Mouse (Mus musculus) limb, embryonic 14.5 days (tissue): Measurements from ENCODE around the gene Gale. TPM values are rescaled to one million over a fixed set of nuclear protein-coding genes. Genes with fewer than 3 reads are reported as not detected.

Experiments
- ATAC-seq: fragments of 200-750 bp; cut with Nextera tagmentation; 2 replicates; pipeline ENCODE4 v1.8.0; 2017; ENCODE audit warnings: low read depth, moderate number of reproducible peaks, moderate TSS enrichment; ENCODE audit not compliant: low FRiP score
- DNase-seq: peaks from one replicate; pipeline ENCODE4 v3.0.0-alpha.2; 2015; ENCODE audit warnings: low spot score
- H3K27ac ChIP-seq: fragments of 300-500 bp; sonication (generic); replicated peaks from 2 replicates; pipeline ENCODE4 v1.5.1; 2014; ENCODE audit warnings: low read depth, mild to moderate bottlenecking, low read length, moderate library complexity, mixed read lengths
- H3K27me3 ChIP-seq: fragments of 300-500 bp; sonication (generic); 2 replicates; pipeline ENCODE4 v1.6.1; 2014; ENCODE audit warnings: low read length, mixed read lengths; ENCODE audit not compliant: control insufficient read depth, insufficient read depth
- H3K36me3 ChIP-seq: fragments of 300-500 bp; sonication (generic); 2 replicates; pipeline ENCODE4 v1.6.1; 2014; ENCODE audit warnings: mild to moderate bottlenecking, low read length, moderate library complexity, mixed read lengths; ENCODE audit not compliant: control insufficient read depth, insufficient read depth
- H3K4me1 ChIP-seq: fragments of 300-500 bp; sonication (generic); 2 replicates; pipeline ENCODE4 v1.6.1; 2014; ENCODE audit warnings: antibody characterized with exemption, low read length, mixed read lengths; ENCODE audit not compliant: control insufficient read depth, insufficient read depth
- H3K4me2 ChIP-seq: fragments of 300-500 bp; sonication (generic); replicated peaks from 2 replicates; pipeline ENCODE4 v1.6.1; 2014; ENCODE audit warnings: low read depth, mild to moderate bottlenecking, low read length, moderate library complexity; ENCODE audit not compliant: severe bottlenecking
- H3K4me3 ChIP-seq: fragments of 300-500 bp; sonication (generic); replicated peaks from 2 replicates; pipeline ENCODE4 v1.5.1; 2014; ENCODE audit warnings: low read length
- H3K9ac ChIP-seq: fragments of 300-500 bp; sonication (generic); 2 replicates; pipeline ENCODE4 v1.6.1; 2014; ENCODE audit warnings: mild to moderate bottlenecking, low read depth, low read length, moderate library complexity; ENCODE audit not compliant: severe bottlenecking
- H3K9me3 ChIP-seq: fragments of 300-500 bp; sonication (generic); 2 replicates; pipeline ENCODE4 v1.6.1; 2016; ENCODE audit warnings: low read length; ENCODE audit not compliant: control insufficient read depth
- POLR2A ChIP-seq: fragments of 200-500 bp; IDR thresholded peaks from 2 replicates; pipeline ENCODE4 v1.8.0; 2012; ENCODE audit warnings: inconsistent platforms, mild to moderate bottlenecking, moderate library complexity, borderline replicate concordance; ENCODE audit not compliant: insufficient read depth, insufficient read length; ENCODE audit errors: extremely low read depth
- WGBS: fragments of 180-500 bp; shearing (Covaris S2); extraction: QIAGEN DNeasy Blood & Tissue Kit; methylation state at CpG from one replicate; pipeline ENCODE4 v1.1.7; 2014; 5-methylcytosine and 5-hydroxymethylcytosine counted together
- polyA plus RNA-seq, 2 experiments: library from polyadenylated mRNA; depleted of rRNA in 1 of 2; stranded (reverse) in 1 of 2; unstranded in 1 of 2; fragments of >200 nt; fragmentation: Nextera tagmentation in 1 of 2; extraction: Ambion mirVana in 1 of 2; gene quantifications; 2 replicates each; pipeline versions ENCODE4 v1.2.1 to v1.2.3; 2012 to 2014

Gene Gale
- polyA plus RNA-seq (2012; rRNA removed), result 83.7 and 101 TPM in 2 replicates
- 52.0 and 59.3 TPM in 2 replicates for polyA plus RNA-seq (2014; fragmentation: Nextera tagmentation; extraction: Ambion mirVana)

DNA sequence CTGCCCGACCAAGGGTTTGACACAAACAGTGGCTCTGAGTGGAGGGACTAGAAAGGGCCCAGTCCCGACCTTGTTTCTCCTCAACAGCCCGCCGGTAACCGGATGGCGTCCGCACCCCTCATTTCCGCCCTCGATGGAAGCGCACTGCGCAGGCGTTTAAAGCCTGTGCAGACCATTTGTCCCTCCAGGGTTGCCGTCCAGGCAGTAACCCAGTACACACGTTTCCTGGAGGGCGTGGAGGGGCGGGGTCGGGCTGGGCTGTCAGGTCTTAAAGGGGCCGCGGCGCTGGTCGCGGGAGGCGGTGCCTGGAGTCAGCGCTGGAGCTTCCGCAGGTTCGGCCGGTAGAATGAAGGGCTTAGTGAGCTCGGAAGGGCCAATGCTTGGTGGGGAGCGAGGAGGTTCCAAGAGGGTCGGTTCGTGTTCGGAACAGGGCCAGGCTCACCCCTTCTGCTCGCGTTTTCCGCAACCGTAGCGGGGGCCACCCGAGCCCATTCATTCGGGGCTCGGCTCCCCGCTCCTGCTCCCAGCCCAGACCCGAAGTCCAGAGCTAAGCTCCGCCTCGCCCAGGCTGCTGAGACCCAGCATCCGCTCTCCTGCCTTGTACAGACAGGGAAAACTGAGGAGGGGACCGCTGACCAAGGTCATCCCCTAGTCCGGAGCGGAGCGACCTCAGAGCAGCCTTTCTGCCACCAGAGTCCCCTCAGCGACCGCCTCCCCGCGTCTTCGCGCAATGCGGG is at the start of gene Gale:
Gene Gale, plus strand, starts transcription at position 271 of the 737 bp plus-strand sequence.
- ATAC-seq, result peak; percentile 93
- peak within 1 kb of the TSS; percentile 72 for H3K4me3 ChIP-seq
- peak; percentile 97 for DNase-seq
- peak within 1 kb of the TSS; percentile 63 for H3K9ac ChIP-seq
- peaks cover 65% of the 10 kb centered on the region for H3K36me3 ChIP-seq
- 1% methylated on average over 50 of the region's 56 CpGs for WGBS
- H3K4me2 ChIP-seq, result peak within 1 kb of the TSS; percentile 86
- peaks cover 6% of the 10 kb centered on the region for H3K4me1 ChIP-seq
- peak within 1 kb of the TSS; percentile 70 for H3K27ac ChIP-seq
- no peaks in the 10 kb centered on the region for H3K27me3 ChIP-seq
- H3K9me3 ChIP-seq, result no peaks in the 10 kb centered on the region
- 0 out of 2 replicates have a peak, but pooled peaks have one; percentile 66 for TF ChIP-seq POLR2A

DNA sequence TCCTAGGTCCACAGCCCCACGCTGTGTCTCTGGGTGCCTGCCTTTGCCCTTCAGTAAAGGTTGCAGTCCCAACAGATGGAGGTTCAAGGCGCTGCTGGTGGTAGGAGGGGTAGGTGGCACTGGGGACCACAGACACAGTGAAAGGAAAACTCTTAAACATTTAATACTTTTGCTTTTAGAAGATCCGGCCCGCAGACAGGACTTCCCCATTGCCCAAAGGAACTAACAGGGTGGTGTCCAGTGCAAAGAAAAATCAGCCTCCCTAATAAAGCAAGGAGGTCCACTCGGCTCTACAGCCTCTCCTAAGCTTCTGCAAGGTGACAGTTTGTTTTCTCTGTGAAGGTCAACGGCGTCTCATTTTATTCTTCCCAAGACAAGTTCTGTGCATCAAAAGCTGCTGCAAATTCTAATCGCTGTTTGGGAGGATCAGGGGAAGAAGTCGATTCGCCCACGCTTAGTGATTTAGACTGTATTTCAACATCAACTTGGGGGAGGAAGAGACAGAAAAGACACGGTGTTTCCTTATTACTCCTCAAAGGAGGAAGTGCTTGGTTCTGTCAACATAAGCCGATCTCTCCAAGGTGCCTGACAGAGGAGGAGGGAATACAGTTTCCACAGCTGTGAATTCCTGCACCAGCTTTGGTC is 44.8 kb upstream of the Gale start:
- WGBS, result 83% methylated on average over 13 of the region's 13 CpGs
- Histone ChIP-seq H3K9ac (no peak overlapping the region), H3K27me3 (no peaks in the 10 kb centered on the region), H3K4me1 (peaks cover 8% of the 10 kb centered on the region; the same call in 1 of the 2 replicates), H3K36me3 (peaks cover 5% of the 10 kb centered on the region; the same call in 1 of the 2 replicates), H3K4me3 (no peak overlapping the region), H3K9me3 (no peaks in the 10 kb centered on the region), H3K4me2 (no peak overlapping the region), H3K27ac (no peak overlapping the region)
- no peak for TF ChIP-seq POLR2A
- ATAC-seq (no peak), DNase-seq (no peak)

- Histone ChIP-seq H3K27ac (no peak overlapping the region), H3K4me2 (no peak overlapping the region), H3K9ac (no peak overlapping the region), H3K27me3 (no peaks in the 10 kb centered on the region), H3K4me3 (no peak overlapping the region), H3K36me3 (peaks cover 6% of the 10 kb centered on the region; the same call in 1 of the 2 replicates), H3K9me3 (no peaks in the 10 kb centered on the region), H3K4me1 (peaks cover 8% of the 10 kb centered on the region; the same call in 1 of the 2 replicates)
- 92% methylated on average over 3 of the region's 3 CpGs for WGBS
- no peak for TF ChIP-seq POLR2A
- ATAC-seq (no peak), DNase-seq (no peak)
Observed at GRCm38 (mm10) chr4:135919280-135919639, 44.3 kb upstream of the Gale start.

DNA sequence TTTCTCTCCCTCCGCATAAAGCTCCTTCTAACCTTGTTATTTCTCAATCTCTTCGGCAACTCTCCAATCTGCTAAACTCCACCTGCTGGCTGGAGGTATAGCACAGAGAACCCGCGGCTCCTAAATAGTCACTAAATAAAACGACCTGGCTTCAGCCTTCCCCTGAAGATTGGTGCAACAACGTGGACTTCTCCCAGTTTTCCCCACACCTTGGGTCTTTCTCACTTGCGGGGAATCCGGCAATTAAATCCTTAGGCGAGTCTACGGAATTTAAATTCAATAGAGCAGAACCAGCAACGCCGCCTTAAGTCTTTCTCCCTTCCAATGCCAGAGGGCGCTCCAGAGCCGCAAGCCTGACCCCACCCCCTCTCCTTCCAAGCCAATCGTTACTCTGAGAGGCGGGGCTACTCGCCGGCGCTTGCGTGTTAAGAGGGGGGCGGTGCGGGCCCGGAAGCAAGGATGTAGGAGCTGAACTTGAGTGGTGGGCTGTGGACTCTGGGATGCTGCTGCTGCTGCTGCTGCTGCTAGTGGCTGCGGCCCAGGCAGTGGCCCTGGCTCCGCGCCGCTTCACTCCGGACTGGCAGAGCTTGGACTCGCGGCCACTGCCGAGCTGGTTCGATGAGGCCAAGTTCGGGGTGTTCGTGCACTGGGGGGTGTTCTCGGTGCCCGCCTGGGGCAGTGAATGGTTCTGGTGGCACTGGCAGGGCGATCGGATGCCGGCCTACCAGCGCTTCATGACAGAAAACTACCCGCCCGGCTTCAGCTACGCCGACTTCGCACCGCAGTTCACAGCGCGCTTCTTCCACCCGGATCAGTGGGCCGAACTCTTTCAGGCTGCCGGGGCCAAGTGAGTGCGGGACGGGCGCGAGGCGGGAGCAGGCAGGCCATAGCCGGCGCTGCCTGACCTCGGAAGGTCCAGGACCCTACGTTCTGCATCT is 43.0 kb upstream of the Gale start, which contains the start of gene Fuca1:
Gene Fuca1, plus strand, starts transcription at position 432 of the 938 bp plus-strand sequence.
- ATAC-seq (peak; percentile 99), DNase-seq (peak; percentile 95)
- H3K4me1 ChIP-seq, result peaks cover 8% of the 10 kb centered on the region; the same call in 1 of the 2 replicates
- peak within 1 kb of the TSS; percentile 83 for H3K27ac ChIP-seq
- H3K9ac ChIP-seq, result peak within 1 kb of the TSS; percentile 66
- TF ChIP-seq POLR2A, result peak; percentile 48; the same call in 1 of the 2 replicates
- H3K36me3 ChIP-seq, result peaks cover 10% of the 10 kb centered on the region; the same call in 1 of the 2 replicates
- peak within 1 kb of the TSS; percentile 75 for H3K4me3 ChIP-seq
- no peaks in the 10 kb centered on the region for H3K9me3 ChIP-seq
- H3K4me2 ChIP-seq, result peak within 1 kb of the TSS; percentile 76
- WGBS, result 2% methylated on average over 54 of the region's 60 CpGs
- H3K27me3 ChIP-seq, result no peaks in the 10 kb centered on the region
